Mouse (Mus musculus) brain, embryonic 18.5 days (tissue): ENCODE results near the gene Spg7.
A peak's percentile ranks its signal among the peaks of the same experiment; 100 is the strongest.
"Not testable (repeated sequence)": the region's sequence is repeated elsewhere in the genome, so short reads cannot be mapped to it uniquely, and the experiment has no call there.

Experiments used
- DNase-seq: peaks from one replicate; pipeline ENCODE4 v3.0.0-alpha.2; 2012; ENCODE audit warnings: low read depth, low spot score

The Spg7 gene

GRCm38 (mm10) chr8:123097786-123098584 lies 35.2 kb downstream of the Spg7 start:
- DNase-seq, result no peak

GRCm38 (mm10) chr8:123100288-123100687 lies 37.5 kb downstream of the Spg7 start:
- no peak for DNase-seq

- DNase-seq, result no peak
These were observed 38.5 kb downstream of the Spg7 start for GRCm38 (mm10) chr8:123101244-123101643.

GRCm38 (mm10) chr8:123101735-123102685 lies 39.3 kb downstream of the Spg7 start, which contains the start of gene Rpl13:
TSS of gene Rpl13 (plus strand) at chr8:123102350.
- DNase-seq, result peak; percentile 90

GRCm38 (mm10) chr8:123102855-123103254 lies 40.1 kb downstream of the Spg7 start:
- not testable (repeated sequence) for DNase-seq

GRCm38 (mm10) chr8:123103285-123103684 lies 40.5 kb downstream of the Spg7 start:
- no peak for DNase-seq

GRCm38 (mm10) chr8:123104046-123104767 lies 41.5 kb downstream of the Spg7 start:
- DNase-seq, result no peak

GRCm38 (mm10) chr8:123105553-123106326 lies 43.0 kb downstream of the Spg7 start:
- no peak for DNase-seq

GRCm38 (mm10) chr8:123106531-123106930 lies 43.8 kb downstream of the Spg7 start:
- DNase-seq, result no peak

- DNase-seq, result no peak
These were observed 45.3 kb downstream of the Spg7 start for GRCm38 (mm10) chr8:123108010-123108409.

- no peak for DNase-seq
These were observed 46.2 kb downstream of the Spg7 start for GRCm38 (mm10) chr8:123108953-123109352.

- no peak for DNase-seq
These were observed 47.9 kb downstream of the Spg7 start for GRCm38 (mm10) chr8:123110649-123111048.

GRCm38 (mm10) chr8:123112892-123113291 lies 50.1 kb downstream of the Spg7 start:
- DNase-seq, result no peak

GRCm38 (mm10) chr8:123113908-123114469 lies 51.2 kb downstream of the Spg7 start:
- DNase-seq, result no peak

- DNase-seq, result no peak
These were observed 51.9 kb downstream of the Spg7 start for GRCm38 (mm10) chr8:123114644-123115043.

- no peak for DNase-seq
These were observed 54.5 kb downstream of the Spg7 start, which contains the start of gene Cpne7 for GRCm38 (mm10) chr8:123117127-123117731. TSS of gene Cpne7 (plus strand) at chr8:123117374.

GRCm38 (mm10) chr8:123117744-123118143 lies 55.0 kb downstream of the Spg7 start:
- no peak for DNase-seq

GRCm38 (mm10) chr8:123122059-123122458 lies 59.3 kb downstream of the Spg7 start:
- DNase-seq, result no peak

- DNase-seq, result no peak
These were observed 59.9 kb downstream of the Spg7 start for GRCm38 (mm10) chr8:123122670-123123069.

GRCm38 (mm10) chr8:123126193-123126816 lies 63.6 kb downstream of the Spg7 start:
- DNase-seq, result no peak
